Mouse (Mus musculus): Measurements from ENCODE around the gene Tnni1. TPM values are rescaled to one million over a fixed set of nuclear protein-coding genes. Genes with fewer than 3 reads are reported as not detected.

The Tnni1 gene
- polyA plus RNA-seq, 1 experiment from 2014 or later: 8.3 TPM

GRCm38 (mm10) chr1:135770237-135770636 lies 9.0 kb upstream of the Tnni1 start:
- H3K4me2 ChIP-seq (replicated peaks): no peak overlapping the region
- H3K27me3 ChIP-seq (replicated peaks): no peaks in the 10 kb centered on the region
- H3K36me3 ChIP-seq: peaks cover 11% of the 10 kb centered on the region; the same call in 1 of the 2 replicates
- no peak overlapping the region for H3K9ac ChIP-seq
- H3K9me3 ChIP-seq: no peaks in the 10 kb centered on the region
- ATAC-seq: no peak
- WGBS: 73% methylated on average over 7 of the region's 7 CpGs
- H3K4me3 ChIP-seq (replicated peaks): no peak overlapping the region
- no peak overlapping the region for H3K27ac ChIP-seq
- H3K4me1 ChIP-seq (replicated peaks): peaks cover 30% of the 10 kb centered on the region

GRCm38 (mm10) chr1:135770896-135771572 lies 8.2 kb upstream of the Tnni1 start:
- Histone ChIP-seq H3K4me2 (replicated peaks) (no peak overlapping the region), H3K9ac (no peak overlapping the region), H3K36me3 (peaks cover 11% of the 10 kb centered on the region; the same call in 1 of the 2 replicates), H3K4me3 (replicated peaks) (no peak overlapping the region), H3K27ac (no peak overlapping the region), H3K4me1 (replicated peaks) (peaks cover 23% of the 10 kb centered on the region), H3K27me3 (replicated peaks) (no peaks in the 10 kb centered on the region), H3K9me3 (no peaks in the 10 kb centered on the region)
- 47% methylated on average over 12 of the region's 12 CpGs for WGBS
- peak; percentile 62 for ATAC-seq

- no peaks in the 10 kb centered on the region for H3K27me3 ChIP-seq (replicated peaks)
- ATAC-seq: no peak
- WGBS: 71% methylated on average over 8 of the region's 8 CpGs
- H3K4me1 ChIP-seq (replicated peaks): peaks cover 23% of the 10 kb centered on the region
- no peak overlapping the region for H3K9ac ChIP-seq
- no peak overlapping the region for H3K4me2 ChIP-seq (replicated peaks)
- peaks cover 11% of the 10 kb centered on the region; the same call in 1 of the 2 replicates for H3K36me3 ChIP-seq
- no peak overlapping the region for H3K4me3 ChIP-seq (replicated peaks)
- H3K27ac ChIP-seq: no peak overlapping the region
- H3K9me3 ChIP-seq: no peaks in the 10 kb centered on the region
Observed at GRCm38 (mm10) chr1:135771573-135771970, 7.7 kb upstream of the Tnni1 start.

GRCm38 (mm10) chr1:135776596-135776995 lies 2.6 kb upstream of the Tnni1 start:
- Histone ChIP-seq H3K9me3 (no peaks in the 10 kb centered on the region), H3K27ac (no peak overlapping the region)

GRCm38 (mm10) chr1:135777046-135777445 lies 2.2 kb upstream of the Tnni1 start:
- ATAC-seq: no peak
- peaks cover 13% of the 10 kb centered on the region for H3K4me1 ChIP-seq (replicated peaks)
- no peak overlapping the region for H3K9ac ChIP-seq
- H3K4me3 ChIP-seq (replicated peaks): no peak overlapping the region
- 96% methylated on average over 1 of the region's 1 CpGs for WGBS
- no peak overlapping the region for H3K4me2 ChIP-seq (replicated peaks)
- H3K9me3 ChIP-seq: no peaks in the 10 kb centered on the region
- H3K27ac ChIP-seq: no peak overlapping the region
- no peaks in the 10 kb centered on the region for H3K36me3 ChIP-seq
- H3K27me3 ChIP-seq (replicated peaks): no peaks in the 10 kb centered on the region

More at GRCm38 (mm10) chr1:135776596-135776995, 2.6 kb upstream of the Tnni1 start:
- no peak overlapping the region for H3K4me3 ChIP-seq (replicated peaks)
- no peak overlapping the region for H3K9ac ChIP-seq
- peaks cover 13% of the 10 kb centered on the region for H3K4me1 ChIP-seq (replicated peaks)
- H3K36me3 ChIP-seq: no peaks in the 10 kb centered on the region
- no peak overlapping the region for H3K4me2 ChIP-seq (replicated peaks)
- H3K27me3 ChIP-seq (replicated peaks): no peaks in the 10 kb centered on the region
- ATAC-seq: no peak

- 44% methylated on average over 4 of the region's 4 CpGs for WGBS
- H3K27ac ChIP-seq: no peak overlapping the region
- ATAC-seq: no peak
- no peak overlapping the region for H3K4me3 ChIP-seq (replicated peaks)
- H3K4me1 ChIP-seq (replicated peaks): peaks cover 13% of the 10 kb centered on the region
- no peaks in the 10 kb centered on the region for H3K36me3 ChIP-seq
- no peaks in the 10 kb centered on the region for H3K9me3 ChIP-seq
- H3K9ac ChIP-seq: 0 out of 2 replicates have a peak overlapping the region, but pooled peaks have one; percentile 19
- no peaks in the 10 kb centered on the region for H3K27me3 ChIP-seq (replicated peaks)
- no peak overlapping the region for H3K4me2 ChIP-seq (replicated peaks)
Observed at GRCm38 (mm10) chr1:135780649-135781048, 1.4 kb downstream of the Tnni1 start.

- H3K4me1 ChIP-seq (replicated peaks): peaks cover 13% of the 10 kb centered on the region
- no peak overlapping the region for H3K4me2 ChIP-seq (replicated peaks)
- 0 out of 2 replicates have a peak overlapping the region, but pooled peaks have one; percentile 19 for H3K9ac ChIP-seq
- H3K27ac ChIP-seq: no peak overlapping the region
- peak; percentile 50; the same call in 1 of the 2 replicates for ATAC-seq
- no peaks in the 10 kb centered on the region for H3K9me3 ChIP-seq
- WGBS: 15% methylated on average over 13 of the region's 13 CpGs
- no peaks in the 10 kb centered on the region for H3K27me3 ChIP-seq (replicated peaks)
- no peak overlapping the region for H3K4me3 ChIP-seq (replicated peaks)
- H3K36me3 ChIP-seq: no peaks in the 10 kb centered on the region
Observed at GRCm38 (mm10) chr1:135781220-135781619, 2.0 kb downstream of the Tnni1 start.

GRCm38 (mm10) chr1:135782816-135783215 lies 3.6 kb downstream of the Tnni1 start:
- no peaks in the 10 kb centered on the region for H3K9me3 ChIP-seq
- H3K9ac ChIP-seq: no peak overlapping the region
- no peaks in the 10 kb centered on the region for H3K27me3 ChIP-seq (replicated peaks)
- no peaks in the 10 kb centered on the region for H3K36me3 ChIP-seq
- no peak overlapping the region for H3K4me3 ChIP-seq (replicated peaks)
- no peak for ATAC-seq
- H3K27ac ChIP-seq: no peak overlapping the region
- no peak overlapping the region for H3K4me2 ChIP-seq (replicated peaks)
- H3K4me1 ChIP-seq (replicated peaks): peaks cover 13% of the 10 kb centered on the region
- WGBS: 57% methylated on average over 10 of the region's 10 CpGs

- Histone ChIP-seq H3K27me3 (replicated peaks) (no peaks in the 10 kb centered on the region), H3K27ac (no peak overlapping the region), H3K36me3 (no peaks in the 10 kb centered on the region), H3K4me1 (replicated peaks) (peaks cover 13% of the 10 kb centered on the region), H3K4me2 (replicated peaks) (no peak overlapping the region), H3K9ac (no peak overlapping the region), H3K9me3 (no peaks in the 10 kb centered on the region), H3K4me3 (replicated peaks) (no peak overlapping the region)
- WGBS: 47% methylated on average over 3 of the region's 3 CpGs
- ATAC-seq: peak; percentile 42; the same call in 1 of the 2 replicates
Observed at GRCm38 (mm10) chr1:135787799-135788198, 8.6 kb downstream of the Tnni1 start.

- Histone ChIP-seq H3K4me2 (replicated peaks) (peak overlapping the region; percentile 46), H3K4me1 (replicated peaks) (peaks cover 19% of the 10 kb centered on the region), H3K9ac (no peak overlapping the region), H3K27me3 (replicated peaks) (no peaks in the 10 kb centered on the region), H3K9me3 (no peaks in the 10 kb centered on the region), H3K27ac (no peak overlapping the region), H3K36me3 (no peaks in the 10 kb centered on the region), H3K4me3 (replicated peaks) (no peak overlapping the region)
- peak; percentile 41 for ATAC-seq
- WGBS: 8% methylated on average over 10 of the region's 10 CpGs
Observed at GRCm38 (mm10) chr1:135788708-135789107, 9.5 kb downstream of the Tnni1 start.

- ATAC-seq: no peak
- Histone ChIP-seq H3K27me3 (replicated peaks) (no peaks in the 10 kb centered on the region), H3K9ac (no peak overlapping the region), H3K36me3 (no peaks in the 10 kb centered on the region), H3K4me1 (replicated peaks) (peaks cover 28% of the 10 kb centered on the region), H3K4me3 (replicated peaks) (no peak overlapping the region), H3K27ac (no peak overlapping the region), H3K9me3 (no peaks in the 10 kb centered on the region), H3K4me2 (replicated peaks) (no peak overlapping the region)
- WGBS: 15% methylated on average over 5 of the region's 5 CpGs
Observed at GRCm38 (mm10) chr1:135789815-135790214, 10.6 kb downstream of the Tnni1 start.

- Histone ChIP-seq H3K4me2 (replicated peaks) (no peak overlapping the region), H3K27ac (peak overlapping the region; percentile 14; the same call in 1 of the 2 replicates), H3K9me3 (no peaks in the 10 kb centered on the region), H3K4me1 (replicated peaks) (peaks cover 33% of the 10 kb centered on the region), H3K4me3 (replicated peaks) (no peak overlapping the region), H3K9ac (no peak overlapping the region), H3K36me3 (no peaks in the 10 kb centered on the region), H3K27me3 (replicated peaks) (no peaks in the 10 kb centered on the region)
- WGBS: 71% methylated on average over 13 of the region's 13 CpGs
- no peak for ATAC-seq
Observed at GRCm38 (mm10) chr1:135792143-135792939, 13.1 kb downstream of the Tnni1 start.
